Mouse (Mus musculus): ENCODE data around the gene Atxn7l3. TPM values are rescaled to one million over a fixed set of nuclear protein-coding genes. Genes with fewer than 3 reads are reported as not detected.
A peak's percentile ranks its signal among the peaks of the same experiment; 100 is the strongest.

Atxn7l3 gene
- polyA plus RNA-seq, 1 experiment from 2014 or later, result 31.4 TPM

DNA sequence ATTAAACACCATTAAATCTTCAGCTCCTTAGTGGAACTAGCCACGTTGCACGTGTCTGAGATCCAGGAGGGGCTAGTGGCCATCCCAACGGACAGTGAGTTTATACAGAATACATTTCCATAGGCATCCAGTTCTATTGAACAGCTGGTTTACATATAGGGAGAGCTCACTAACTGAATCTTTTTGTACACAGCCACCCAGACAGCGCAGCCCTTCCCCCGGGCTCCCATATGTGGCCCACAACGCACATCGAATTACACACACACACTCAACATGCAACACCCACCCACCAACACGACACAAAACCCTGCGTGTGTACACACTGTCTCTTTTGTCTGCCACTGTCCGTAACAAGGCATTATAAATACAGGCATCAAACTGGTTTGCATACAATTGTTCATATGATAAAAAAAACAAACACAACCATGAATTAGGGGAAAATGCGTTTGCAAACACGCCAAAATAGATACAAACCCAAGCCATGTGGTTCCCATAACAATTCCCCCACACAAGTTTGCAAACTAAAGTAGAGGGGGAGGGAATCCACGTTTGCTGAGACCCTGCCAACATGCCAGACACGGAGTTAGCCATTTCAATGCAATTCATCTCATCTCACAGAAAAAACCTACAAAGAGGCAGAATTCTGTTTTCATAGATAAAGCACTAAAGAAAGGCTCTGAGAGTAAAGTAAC, 50.7 kb downstream of the Atxn7l3 start:
- ATAC-seq (ENCODE audit: low FRiP score, low read depth), result peak; percentile 39; the same call in 1 of the 2 replicates
- Histone ChIP-seq H3K9me3 (no peaks in the 10 kb centered on the region), H3K9ac (peak overlapping the region; percentile 48), H3K36me3 (no peaks in the 10 kb centered on the region), H3K27me3 (no peaks in the 10 kb centered on the region), H3K4me2 (peak overlapping the region; percentile 66), H3K27ac (replicated peaks) (peak overlapping the region; percentile 76), H3K4me3 (peak overlapping the region; percentile 38), H3K4me1 (replicated peaks) (peaks cover 24% of the 10 kb centered on the region)
- WGBS, result 34% methylated on average over 14 of the region's 14 CpGs

DNA sequence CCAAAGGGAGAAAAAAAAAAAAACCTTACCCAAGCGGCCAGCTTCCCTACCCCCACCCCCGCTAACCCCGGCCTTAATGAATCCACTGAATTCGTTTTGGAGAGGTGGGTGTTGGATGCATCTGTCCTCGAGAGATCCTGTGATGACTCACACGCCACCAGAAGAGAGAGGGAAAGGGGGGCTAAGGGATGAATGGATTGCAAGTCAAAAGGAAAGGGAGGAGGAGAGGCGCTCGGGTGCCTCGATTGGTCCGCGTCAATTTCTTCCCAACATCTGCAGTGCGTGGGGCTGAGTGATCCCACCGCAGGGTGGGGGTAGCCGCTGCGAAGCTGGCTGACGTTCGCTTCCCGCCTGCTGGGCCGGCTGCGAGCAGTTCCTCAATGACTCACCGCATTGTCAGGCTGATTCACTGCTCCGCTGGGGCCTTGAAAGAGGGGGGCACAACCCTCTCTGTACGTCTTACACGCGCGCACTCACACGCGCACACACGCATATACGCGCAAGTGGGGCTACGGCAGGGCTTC, 51.4 kb downstream of the Atxn7l3 start:
- Histone ChIP-seq H3K4me3 (peak overlapping the region; percentile 38), H3K4me2 (peak overlapping the region; percentile 66), H3K4me1 (replicated peaks) (peaks cover 24% of the 10 kb centered on the region), H3K27me3 (no peaks in the 10 kb centered on the region), H3K9ac (peak overlapping the region; percentile 48), H3K9me3 (no peaks in the 10 kb centered on the region), H3K27ac (replicated peaks) (peak overlapping the region; percentile 76), H3K36me3 (no peaks in the 10 kb centered on the region)
- under 1% methylated on average over 32 of the region's 32 CpGs for WGBS
- peak; percentile 87 for ATAC-seq (ENCODE audit: low FRiP score, low read depth)

DNA sequence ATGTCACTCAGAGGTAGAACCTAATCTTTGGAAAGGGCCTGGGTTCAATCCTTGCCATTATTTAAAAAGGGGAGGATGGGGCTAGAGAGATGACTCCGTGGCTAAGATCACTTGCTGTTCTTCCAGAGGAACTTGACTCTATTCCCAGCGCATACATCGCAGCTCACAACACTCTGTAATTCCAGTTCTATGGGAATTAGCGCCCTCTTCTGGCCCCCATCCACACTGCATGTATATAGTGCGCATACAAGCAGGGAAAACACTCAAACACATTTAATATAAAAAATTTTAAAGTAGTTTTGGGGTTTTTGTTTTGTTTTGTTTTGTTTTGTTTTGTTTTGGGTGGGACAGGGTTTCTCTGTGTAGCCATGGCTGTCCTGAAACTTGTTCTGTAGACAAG, 54.6 kb downstream of the Atxn7l3 start:
- Histone ChIP-seq H3K9me3 (no peaks in the 10 kb centered on the region), H3K36me3 (no peaks in the 10 kb centered on the region), H3K4me3 (no peak overlapping the region), H3K4me1 (replicated peaks) (peaks cover 18% of the 10 kb centered on the region), H3K4me2 (no peak overlapping the region), H3K27me3 (no peaks in the 10 kb centered on the region), H3K9ac (no peak overlapping the region), H3K27ac (replicated peaks) (no peak overlapping the region)
- ATAC-seq (ENCODE audit: low FRiP score, low read depth), result no peak
- 54% methylated on average over 5 of the region's 5 CpGs for WGBS

DNA sequence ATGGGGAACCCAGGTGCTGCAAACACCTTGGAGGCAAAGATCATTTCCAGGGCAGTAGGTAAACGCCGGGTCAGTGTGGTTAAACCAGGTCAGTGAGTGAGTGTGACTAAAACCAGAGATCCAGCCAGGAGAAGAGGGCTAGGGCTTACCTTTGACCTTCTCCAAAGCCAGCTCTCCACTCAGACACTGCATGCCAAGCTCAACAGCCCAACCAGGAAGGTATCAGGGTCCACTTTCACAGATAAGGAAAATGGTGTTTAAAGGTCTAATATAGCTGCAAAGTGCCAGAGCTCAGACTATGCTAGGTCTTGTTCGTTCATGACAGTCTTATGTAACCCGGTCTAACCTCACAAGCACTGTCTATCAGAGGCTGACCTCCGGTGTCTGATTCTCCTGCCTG, 55.2 kb downstream of the Atxn7l3 start:
- no peak for ATAC-seq (ENCODE audit: low FRiP score, low read depth)
- Histone ChIP-seq H3K27ac (replicated peaks) (no peak overlapping the region), H3K4me1 (replicated peaks) (peaks cover 18% of the 10 kb centered on the region), H3K27me3 (no peaks in the 10 kb centered on the region), H3K4me3 (no peak overlapping the region), H3K4me2 (no peak overlapping the region), H3K36me3 (no peaks in the 10 kb centered on the region), H3K9me3 (no peaks in the 10 kb centered on the region), H3K9ac (no peak overlapping the region)
- WGBS, result 93% methylated on average over 5 of the region's 5 CpGs

GRCm38 (mm10) chr11:102240636-102241035, 55.8 kb downstream of the Atxn7l3 start:
- no peaks in the 10 kb centered on the region for H3K27me3 ChIP-seq
- no peak overlapping the region for H3K27ac ChIP-seq (replicated peaks)
- H3K36me3 ChIP-seq, result no peaks in the 10 kb centered on the region
- H3K9me3 ChIP-seq, result no peaks in the 10 kb centered on the region
- no peak overlapping the region for H3K9ac ChIP-seq
- WGBS, result 87% methylated on average over 6 of the region's 6 CpGs
- H3K4me1 ChIP-seq (replicated peaks), result peaks cover 14% of the 10 kb centered on the region
- H3K4me2 ChIP-seq, result no peak overlapping the region
- no peak overlapping the region for H3K4me3 ChIP-seq
- no peak for ATAC-seq (ENCODE audit: low FRiP score, low read depth)

Other genes starting within 250 kb of the Atxn7l3 start
- 30.5 and 34.6 TPM in 2 replicates for gene Mpp2, start 208.1 kb downstream of the Atxn7l3 start, polyA plus RNA-seq (2015; fragmentation: Nextera tagmentation; extraction: Ambion mirVana)
- not detected in 2 replicates for gene Ppy, start 195.3 kb downstream of the Atxn7l3 start, polyA plus RNA-seq (2015; fragmentation: Nextera tagmentation; extraction: Ambion mirVana)
- 3.7 and 5.2 TPM in 2 replicates for gene Pyy, start 188.8 kb downstream of the Atxn7l3 start, polyA plus RNA-seq (2015; fragmentation: Nextera tagmentation; extraction: Ambion mirVana)
- gene Nags, start 151.1 kb downstream of the Atxn7l3 start, polyA plus RNA-seq (2015; fragmentation: Nextera tagmentation; extraction: Ambion mirVana), result not detected in 2 replicates
- gene Tmem101, start 140.2 kb downstream of the Atxn7l3 start, polyA plus RNA-seq (2015; fragmentation: Nextera tagmentation; extraction: Ambion mirVana), result 41.8 and 44.1 TPM in 2 replicates
- gene Lsm12, start 111.3 kb downstream of the Atxn7l3 start, polyA plus RNA-seq (2015; fragmentation: Nextera tagmentation; extraction: Ambion mirVana), result 102 and 121 TPM in 2 replicates
- 40.4 and 41.2 TPM in 2 replicates for gene G6pc3, start 107.0 kb downstream of the Atxn7l3 start, polyA plus RNA-seq (2015; fragmentation: Nextera tagmentation; extraction: Ambion mirVana)
- 82.7 and 84.9 TPM in 2 replicates for gene Hdac5, start 66.5 kb downstream of the Atxn7l3 start, polyA plus RNA-seq (2015; fragmentation: Nextera tagmentation; extraction: Ambion mirVana)
- gene BC030867, start 47.7 kb downstream of the Atxn7l3 start, polyA plus RNA-seq (2015; fragmentation: Nextera tagmentation; extraction: Ambion mirVana), result 3.3 and 3.4 TPM in 2 replicates
- 0.10 and 0.13 TPM in 2 replicates for gene Asb16, start 27.9 kb downstream of the Atxn7l3 start, polyA plus RNA-seq (2015; fragmentation: Nextera tagmentation; extraction: Ambion mirVana)
- 80.4 and 83.3 TPM in 2 replicates for gene Tmub2, start 11.7 kb downstream of the Atxn7l3 start, polyA plus RNA-seq (2015; fragmentation: Nextera tagmentation; extraction: Ambion mirVana)
- 77.7 and 85.0 TPM in 2 replicates for gene Ubtf, start 23.1 kb upstream of the Atxn7l3 start, polyA plus RNA-seq (2015; fragmentation: Nextera tagmentation; extraction: Ambion mirVana)
- 2.4 and 3.4 TPM in 2 replicates for gene Slc4a1, start 69.6 kb upstream of the Atxn7l3 start, polyA plus RNA-seq (2015; fragmentation: Nextera tagmentation; extraction: Ambion mirVana)
- gene Rundc3a, start 96.8 kb upstream of the Atxn7l3 start, polyA plus RNA-seq (2015; fragmentation: Nextera tagmentation; extraction: Ambion mirVana), result 135 and 149 TPM in 2 replicates
- gene Slc25a39, start 111.3 kb upstream of the Atxn7l3 start, polyA plus RNA-seq (2015; fragmentation: Nextera tagmentation; extraction: Ambion mirVana), result 167 and 168 TPM in 2 replicates
- gene Grn, start 133.7 kb upstream of the Atxn7l3 start, polyA plus RNA-seq (2015; fragmentation: Nextera tagmentation; extraction: Ambion mirVana), result 85.7 and 85.9 TPM in 2 replicates
- 29.3 and 30.7 TPM in 2 replicates for gene Fam171a2, start 151.1 kb upstream of the Atxn7l3 start, polyA plus RNA-seq (2015; fragmentation: Nextera tagmentation; extraction: Ambion mirVana)
- gene Itga2b, start 173.5 kb upstream of the Atxn7l3 start, polyA plus RNA-seq (2015; fragmentation: Nextera tagmentation; extraction: Ambion mirVana), result 9.5 and 10.1 TPM in 2 replicates

All from hindbrain, embryonic 15.5 days (tissue).